Mouse (Mus musculus) frontal cortex, postnatal 25 days (tissue): ENCODE results near the gene Cntn5.

Source experiments
- DNase-seq, 2 experiments: peaks; one replicate each; pipeline ENCODE4 v3.0.0; 2022; ENCODE audit warnings: low spot score in 2 of 2

Gene Cntn5

GRCm38 (mm10) chr9:9705180-9705579 lies 1199.4 kb downstream of the Cntn5 start:
- no peak for DNase-seq

GRCm38 (mm10) chr9:9696636-9697035 lies 1207.9 kb downstream of the Cntn5 start:
- DNase-seq, result no peak

GRCm38 (mm10) chr9:9682348-9682884 lies 1222.2 kb downstream of the Cntn5 start:
- DNase-seq, result no peak

GRCm38 (mm10) chr9:9676078-9676477 lies 1228.5 kb downstream of the Cntn5 start:
- DNase-seq, result no peak

GRCm38 (mm10) chr9:9674531-9674930 lies 1230.0 kb downstream of the Cntn5 start:
- DNase-seq, result no peak

- no peak for DNase-seq
Measured at GRCm38 (mm10) chr9:9673277-9674049, 1231.1 kb downstream of the Cntn5 start.

GRCm38 (mm10) chr9:9653463-9653862 lies 1251.1 kb downstream of the Cntn5 start:
- DNase-seq, result no peak

GRCm38 (mm10) chr9:9647361-9647760 lies 1257.2 kb downstream of the Cntn5 start:
- no peak for DNase-seq

GRCm38 (mm10) chr9:9646276-9646675 lies 1258.3 kb downstream of the Cntn5 start:
- DNase-seq, result no peak
